Mouse (Mus musculus) cerebellum, adult 2 months (tissue): Measurements from ENCODE around the gene AI837181. TPM values are rescaled to one million over a fixed set of nuclear protein-coding genes. Genes with fewer than 3 reads are reported as not detected.

Source experiments
- DNase-seq, 2 experiments: peaks; one replicate each; pipeline ENCODE4 v3.0.0; 2021
- H3K27ac ChIP-seq: fragments of 200-500 bp; 2 replicates; pipeline ENCODE4 v1.5.1; 2012; ENCODE audit warnings: low read length, control low read depth, inconsistent platforms; ENCODE audit not compliant: insufficient read depth
- H3K27me3 ChIP-seq: fragments of 200-500 bp; 2 replicates; pipeline ENCODE4 v1.6.1; 2012; ENCODE audit warnings: inconsistent platforms, mild to moderate bottlenecking, low read length, moderate library complexity; ENCODE audit not compliant: control insufficient read depth, insufficient read depth
- H3K4me1 ChIP-seq: fragments of 200-500 bp; 2 replicates; pipeline ENCODE4 v1.6.1; 2011; ENCODE audit warnings: low read length; ENCODE audit not compliant: control insufficient read depth, insufficient read depth
- H3K4me3 ChIP-seq: fragments of 200-500 bp; replicated peaks from 2 replicates; pipeline ENCODE3; 2011; ENCODE audit warnings: mild to moderate bottlenecking, low read depth, low read length, control low read depth; ENCODE audit not compliant: insufficient read depth
- CTCF ChIP-seq: fragments of 200-500 bp; IDR thresholded peaks from 2 replicates; pipeline ENCODE4 v1.5.1; 2011; ENCODE audit warnings: low read depth, mild to moderate bottlenecking, control low read depth, low read length, moderate library complexity, borderline replicate concordance; ENCODE audit not compliant: insufficient read depth
- POLR2A ChIP-seq: fragments of 200-500 bp; IDR thresholded peaks from 2 replicates; pipeline ENCODE4 v1.6.1; 2011; ENCODE audit warnings: low read length, control low read depth, borderline replicate concordance; ENCODE audit not compliant: insufficient read depth
- WGBS: fragments of 180-500 bp; shearing (Covaris S2); methylation state at CpG from one replicate; pipeline ENCODE4 v1.1.7; 2018; 5-methylcytosine and 5-hydroxymethylcytosine counted together
- polyA plus RNA-seq: library from polyadenylated mRNA; depleted of rRNA; stranded (reverse); fragments of >200 nt; gene quantifications from 2 replicates; pipeline ENCODE4 v1.2.3, GENCODE M21; 2012

AI837181 gene
- polyA plus RNA-seq, 1 experiment, result 134 TPM

GRCm38 (mm10) chr19:5449673-5450072 is 24.7 kb downstream of the AI837181 start:
- 83% methylated on average over 3 of the region's 3 CpGs for WGBS
- H3K27ac ChIP-seq, result no peak overlapping the region
- no peaks in the 10 kb centered on the region for H3K27me3 ChIP-seq
- H3K4me3 ChIP-seq, result no peak overlapping the region
- DNase-seq, result no peak
- TF ChIP-seq POLR2A (no peak), CTCF (no peak)
- peaks cover 2% of the 10 kb centered on the region; the same call in 1 of the 2 replicates for H3K4me1 ChIP-seq

DNA sequence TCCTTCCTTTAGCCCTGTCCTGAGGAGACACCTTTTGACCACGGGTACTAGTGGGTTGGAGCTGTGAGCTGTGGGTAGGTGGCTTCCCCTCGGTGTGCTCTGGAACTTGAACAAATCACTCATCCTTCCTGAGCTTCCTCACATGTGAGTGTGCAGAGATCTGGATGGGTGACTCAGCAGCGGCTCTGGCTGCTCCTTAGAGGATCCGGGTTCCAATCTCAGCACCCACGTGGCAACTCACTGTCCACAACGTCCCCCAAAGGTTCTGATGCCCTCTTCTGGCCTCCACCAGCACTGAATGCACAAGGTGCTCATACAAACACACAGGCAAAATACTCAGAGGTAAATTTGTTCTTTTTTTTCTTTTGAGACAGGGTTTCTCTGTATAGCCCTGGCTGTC is 26.8 kb downstream of the AI837181 start:
- DNase-seq, result no peak
- TF ChIP-seq CTCF, result 0 out of 2 replicates have a peak, but pooled peaks have one; percentile 5
- TF ChIP-seq POLR2A, result no peak
- Histone ChIP-seq H3K4me1 (peaks cover 7% of the 10 kb centered on the region; the same call in 1 of the 2 replicates), H3K27ac (no peak overlapping the region; the same call in 1 of the 2 replicates), H3K27me3 (no peaks in the 10 kb centered on the region), H3K4me3 (no peak overlapping the region)
- WGBS, result 72% methylated on average over 6 of the region's 6 CpGs

DNA sequence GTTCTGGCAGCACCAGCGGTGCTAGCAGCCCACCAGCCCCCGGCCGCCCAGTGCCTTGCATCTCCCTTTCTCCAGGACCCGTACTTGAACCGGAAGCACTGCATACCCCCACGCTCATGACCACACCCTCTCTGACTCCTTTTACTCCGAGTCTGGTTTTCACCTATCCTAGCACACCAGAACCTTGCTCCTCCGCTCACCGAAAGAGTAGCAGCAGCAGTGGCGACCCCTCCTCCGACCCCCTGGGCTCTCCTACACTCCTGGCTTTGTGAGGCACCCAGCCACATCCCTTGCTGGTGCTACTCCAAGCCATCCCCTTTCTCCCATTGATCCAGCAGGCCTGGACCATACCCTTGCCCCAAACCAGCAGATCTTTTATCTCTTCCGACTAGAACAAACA is 30.1 kb downstream of the AI837181 start:
- H3K27me3 ChIP-seq, result no peaks in the 10 kb centered on the region
- WGBS, result 47% methylated on average over 12 of the region's 12 CpGs
- peaks cover 10% of the 10 kb centered on the region for H3K4me1 ChIP-seq
- H3K27ac ChIP-seq, result no peak overlapping the region
- TF ChIP-seq POLR2A (no peak), CTCF (no peak)
- peak overlapping the region; percentile 77 for H3K4me3 ChIP-seq
- DNase-seq, result peak in 1 of 2 experiments; percentile 20

DNA sequence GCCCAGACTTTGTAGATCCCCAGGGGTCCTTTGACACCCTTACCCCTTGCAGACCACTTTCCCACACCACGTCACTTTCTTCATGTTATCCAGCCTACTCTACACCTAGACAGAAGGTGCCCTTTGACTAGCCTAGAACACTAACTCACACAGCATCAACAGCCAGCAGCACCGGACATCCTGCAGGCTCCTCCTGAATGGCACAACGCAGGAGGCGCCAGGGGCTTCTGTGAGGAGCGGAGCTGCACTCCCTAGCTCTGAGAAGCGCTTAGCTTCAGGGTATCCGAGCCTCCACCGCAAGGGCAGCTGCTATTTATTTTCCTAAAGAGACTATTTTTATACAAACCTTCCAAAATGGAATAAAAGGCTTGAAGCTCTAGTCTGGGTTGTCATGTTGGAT is 30.6 kb downstream of the AI837181 start:
- H3K27ac ChIP-seq, result peak overlapping the region; percentile 96; the same call in 1 of the 2 replicates
- peak in 1 of 2 experiments; percentile 30 for DNase-seq
- TF ChIP-seq POLR2A, result no peak
- TF ChIP-seq CTCF, result no peak

DNA sequence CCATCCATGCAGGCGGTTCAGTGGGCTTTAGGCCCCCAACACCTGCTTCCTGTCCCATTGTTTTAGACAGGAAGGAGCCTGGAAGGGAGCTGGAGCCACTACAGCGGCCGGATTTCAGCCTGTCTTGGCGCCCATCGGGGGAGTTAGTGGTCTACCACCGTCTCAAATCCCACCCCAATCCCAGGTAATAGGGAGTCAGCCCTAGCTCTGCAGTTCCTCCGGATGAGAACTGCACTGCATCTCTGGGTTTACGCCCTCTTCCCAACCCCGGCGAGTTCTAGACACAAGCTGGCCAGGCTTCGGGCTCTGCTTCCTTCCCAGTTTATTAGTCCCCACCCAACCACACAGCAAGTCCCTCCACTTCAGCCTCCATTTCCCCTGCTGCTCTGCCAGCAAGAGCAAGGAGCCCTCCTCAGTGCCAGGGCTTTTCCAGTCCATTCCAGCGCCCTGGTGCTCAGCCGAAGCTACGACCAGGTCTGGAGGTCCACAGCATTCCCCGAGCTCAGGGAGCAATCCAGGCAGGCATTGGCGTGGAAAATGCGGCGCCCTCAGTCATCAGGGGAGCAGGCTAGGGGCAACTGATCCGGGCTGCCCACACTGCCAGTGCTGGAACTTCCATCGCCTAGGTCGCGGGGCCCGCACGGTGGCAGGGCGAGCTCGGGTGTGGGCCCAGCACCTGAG is 31.4 kb downstream of the AI837181 start:
- Histone ChIP-seq H3K4me1 (peaks cover 10% of the 10 kb centered on the region), H3K27ac (peak overlapping the region; percentile 96), H3K4me3 (peak overlapping the region; percentile 77), H3K27me3 (no peaks in the 10 kb centered on the region)
- DNase-seq, result no peak
- TF ChIP-seq CTCF, result no peak
- no peak for TF ChIP-seq POLR2A
- WGBS, result under 1% methylated on average over 26 of the region's 26 CpGs

More for the DNA sequence above, 30.6 kb downstream of the AI837181 start:
- peak overlapping the region; percentile 77 for H3K4me3 ChIP-seq
- no peaks in the 10 kb centered on the region for H3K27me3 ChIP-seq
- H3K4me1 ChIP-seq, result peaks cover 10% of the 10 kb centered on the region
- WGBS, result 8% methylated on average over 8 of the region's 8 CpGs

GRCm38 (mm10) chr19:5456922-5457745 is 32.2 kb downstream of the AI837181 start:
- DNase-seq, result peak; percentile 97 to 98
- under 1% methylated on average over 69 of the region's 70 CpGs for WGBS
- peak overlapping the region; percentile 96 for H3K27ac ChIP-seq
- peak overlapping the region; percentile 77 for H3K4me3 ChIP-seq
- TF ChIP-seq POLR2A (peak; percentile 94), CTCF (no peak)
- H3K4me1 ChIP-seq, result peaks cover 10% of the 10 kb centered on the region
- H3K27me3 ChIP-seq, result no peaks in the 10 kb centered on the region

GRCm38 (mm10) chr19:5457746-5458442 is 33.0 kb downstream of the AI837181 start, which contains the start of gene Ccdc85b:
TSS of gene Ccdc85b (minus strand) at chr19:5457894.
- WGBS, result 2% methylated on average over 14 of the region's 14 CpGs
- Histone ChIP-seq H3K4me1 (peaks cover 10% of the 10 kb centered on the region), H3K4me3 (peak within 1 kb of the TSS; percentile 77), H3K27me3 (no peaks in the 10 kb centered on the region), H3K27ac (peak within 1 kb of the TSS; percentile 96)
- no peak for TF ChIP-seq POLR2A
- no peak for TF ChIP-seq CTCF
- DNase-seq, result peak in 1 of 2 experiments; percentile 5
